8 mouse cellular contexts compared by ENCODE assay signal in the genomic region with DNA sequence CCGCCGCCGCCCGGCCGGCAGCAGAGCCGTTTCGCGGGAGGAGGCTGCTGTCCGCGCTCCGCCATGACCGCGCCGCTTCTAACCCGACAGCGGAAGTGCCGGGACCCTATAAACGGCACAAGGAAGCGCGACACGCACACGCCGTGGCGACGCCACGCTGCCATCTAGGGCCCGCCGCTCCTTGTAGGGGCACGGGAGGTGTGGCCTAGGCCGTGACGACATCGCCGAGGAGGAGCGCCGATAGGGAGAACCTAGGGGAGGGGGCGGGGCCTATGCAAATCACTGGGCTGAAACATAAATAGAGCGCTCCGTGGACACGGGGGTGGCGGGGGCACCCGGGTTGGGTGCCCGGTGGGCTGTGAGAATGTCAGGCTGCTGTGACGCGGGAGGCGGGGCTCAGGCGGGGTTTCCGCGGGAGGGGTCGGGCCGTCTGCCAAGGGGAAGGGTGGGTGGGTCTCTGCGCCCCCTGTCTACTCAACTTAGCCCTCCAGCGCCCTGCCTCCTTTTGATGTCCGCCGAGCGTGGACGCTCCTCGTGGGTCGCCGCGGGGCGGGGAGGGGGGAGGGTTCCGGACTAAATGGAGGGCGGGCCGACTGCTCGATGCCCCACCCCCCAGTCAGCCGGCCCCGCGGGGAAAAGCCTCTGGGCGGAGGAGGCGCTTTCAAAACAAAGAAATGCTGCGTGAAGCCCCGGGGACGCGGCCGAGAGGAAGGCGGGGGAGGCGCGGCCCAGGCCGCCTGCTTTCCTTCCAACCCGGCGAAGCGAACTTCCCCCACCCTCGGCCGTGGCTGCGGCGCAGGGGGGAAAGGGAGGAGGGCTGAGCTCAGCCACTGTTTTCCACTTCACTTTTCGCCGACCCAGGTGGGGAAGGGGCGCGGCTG.
A peak's percentile ranks its signal among the peaks of the same experiment; 100 is the strongest.
DNase-seq lines count a peak whose midpoint lies in the region; ATAC-seq and TF ChIP-seq lines count a peak whose summit lies in the region.

No protein-coding gene starts in this region.

- H3K9ac ChIP-seq in ES-E14 (ENCODE audit: insufficient read depth, low read depth, low read length, poor library complexity, severe bottlenecking): peak overlapping the region; percentile 82
- peak overlapping the region; percentile 97 for H3K9ac ChIP-seq in forebrain, embryonic 15.5 days (replicated peaks)
- peak overlapping the region; percentile 89 for H3K9ac ChIP-seq in lung, embryonic 14.5 days

- peak; percentile 97 for DNase-seq in ES-E14 (ENCODE audit: low read depth, low spot score)
- peak; percentile 99 for DNase-seq in cerebellum, adult 11-12 months
- peak; percentile 98 for DNase-seq in heart, postnatal 36 days
- peak; percentile 98 to 99 for DNase-seq in layer of hippocampus, adult 2 months (ENCODE audit: low spot score in 2 of 2)
- DNase-seq in lung, embryonic 14.5 days: peak; percentile 99
- peak; percentile 100 for DNase-seq in thymus, adult 2 months

- H3K27me3 ChIP-seq in forebrain, embryonic 15.5 days: no peaks in the 10 kb centered on the region
- no peaks in the 10 kb centered on the region for H3K27me3 ChIP-seq in lung, embryonic 14.5 days (ENCODE audit: insufficient read depth, low read length)
- H3K27me3 ChIP-seq in thymus, adult 2 months (ENCODE audit: control insufficient read depth, insufficient read depth, low read length): peaks cover 22% of the 10 kb centered on the region

- peak; percentile 96 for ATAC-seq in forebrain, embryonic 15.5 days (replicated peaks)
- peak; percentile 92 for ATAC-seq in lung, embryonic 14.5 days (ENCODE audit: insufficient read depth)

- WGBS in forebrain, embryonic 15.5 days: under 1% methylated on average over 66 of the region's 90 CpGs
- WGBS in lung, embryonic 14.5 days: under 1% methylated on average over 77 of the region's 90 CpGs
- 2% methylated on average over 89 of the region's 90 CpGs for WGBS in olfactory bulb, adult 2 months
- WGBS in thymus, adult 2 months: under 1% methylated on average over 84 of the region's 90 CpGs

- peak; percentile 65 for TF ChIP-seq CTCF in layer of hippocampus, adult 2 months (conservative IDR thresholded peaks at IDR 0.05)
- peak; percentile 52; the same call in 1 of the 2 replicates for TF ChIP-seq CTCF in lung, embryonic 14.5 days (IDR thresholded peaks at IDR 0.05; ENCODE audit: low read depth)
- 0 out of 2 replicates have a peak, but pooled peaks have one; percentile 35 for TF ChIP-seq CTCF in olfactory bulb, adult 2 months (IDR thresholded peaks at IDR 0.05; ENCODE audit: insufficient read depth, low read depth, low read length)
- TF ChIP-seq CTCF in thymus, adult 2 months (IDR thresholded peaks at IDR 0.05; ENCODE audit: borderline replicate concordance, control insufficient read depth, extremely low read depth, insufficient read depth, low read length, poor library complexity): no peak

- peak overlapping the region; percentile 48; the same call in 1 of the 2 replicates for H3K27ac ChIP-seq in ES-E14 (ENCODE audit: insufficient read depth, low read depth, low read length, poor library complexity, severe bottlenecking)
- peak overlapping the region; percentile 99 for H3K27ac ChIP-seq in forebrain, embryonic 15.5 days (replicated peaks)
- peak overlapping the region; percentile 97 for H3K27ac ChIP-seq in layer of hippocampus, adult 2 months
- H3K27ac ChIP-seq in lung, embryonic 14.5 days (ENCODE audit: low read depth): peak overlapping the region; percentile 99
- H3K27ac ChIP-seq in olfactory bulb, adult 2 months (ENCODE audit: insufficient read depth, low read depth, low read length): peak overlapping the region; percentile 76
- no peak overlapping the region for H3K27ac ChIP-seq in thymus, adult 2 months (ENCODE audit: control insufficient read depth, insufficient read depth, low read length)

- in situ Hi-C loops in ES-E14 (cut with MboI; ENCODE audit: low sequenced_read_pairs in 2 of 2, unreplicated experiment in 2 of 2): no loop called here

- no peaks in the 10 kb centered on the region for H3K36me3 ChIP-seq in ES-E14 (ENCODE audit: control insufficient read depth, insufficient read depth, low read length, poor library complexity, severe bottlenecking)
- H3K36me3 ChIP-seq in forebrain, embryonic 15.5 days: no peaks in the 10 kb centered on the region
- H3K36me3 ChIP-seq in lung, embryonic 14.5 days (ENCODE audit: insufficient read depth): no peaks in the 10 kb centered on the region
- no peaks in the 10 kb centered on the region for H3K36me3 ChIP-seq in thymus, adult 2 months (ENCODE audit: control insufficient read depth, insufficient read depth, low read length)

- H3K9me3 ChIP-seq in ES-E14 (ENCODE audit: control insufficient read depth, insufficient read depth, low read depth, low read length): no peaks in the 10 kb centered on the region
- H3K9me3 ChIP-seq in forebrain, embryonic 15.5 days: no peaks in the 10 kb centered on the region
- H3K9me3 ChIP-seq in lung, embryonic 14.5 days (ENCODE audit: low read depth, low read length): no peaks in the 10 kb centered on the region

- peak; percentile 98 for TF ChIP-seq POLR2A in olfactory bulb, adult 2 months (IDR thresholded peaks at IDR 0.05; ENCODE audit: insufficient read depth, low read depth, low read length)
- TF ChIP-seq POLR2A in thymus, adult 2 months (IDR thresholded peaks at IDR 0.05; ENCODE audit: control insufficient read depth, extremely low read depth, insufficient read depth, low read length, poor library complexity): peak; percentile 97

- H3K4me3 ChIP-seq in ES-E14 (ENCODE audit: insufficient read depth in 1 of 2, low read depth in 1 of 2, low read length in 2 of 2, poor library complexity in 1 of 2, severe bottlenecking in 1 of 2): peak overlapping the region; percentile 73 to 96
- peak overlapping the region; percentile 98 for H3K4me3 ChIP-seq in forebrain, embryonic 15.5 days
- H3K4me3 ChIP-seq in layer of hippocampus, adult 2 months: peak overlapping the region; percentile 90
- H3K4me3 ChIP-seq in lung, embryonic 14.5 days (ENCODE audit: low read depth, low read length): peak overlapping the region; percentile 85
- peak overlapping the region; percentile 91 for H3K4me3 ChIP-seq in olfactory bulb, adult 2 months (ENCODE audit: insufficient read depth, low read depth, low read length)
- H3K4me3 ChIP-seq in thymus, adult 2 months (ENCODE audit: control insufficient read depth, insufficient read depth, low read length): peak overlapping the region; percentile 65

- intact Hi-C loops in heart, postnatal 36 days (cut with DNase I): loop anchor here (1.0 to 5.0 kb wide), 7 partner anchors 59 to 428 kb away; a partner anchor contains a TSS

- peak overlapping the region; percentile 70 for H3K4me2 ChIP-seq in forebrain, embryonic 15.5 days (replicated peaks)
- H3K4me2 ChIP-seq in lung, embryonic 14.5 days: peak overlapping the region; percentile 73

- peaks cover 0 to 3% of the 10 kb centered on the region in 2 experiments; a peak in 1 of 4 replicates for H3K4me1 ChIP-seq in ES-E14 (ENCODE audit: control insufficient read depth in 2 of 2, insufficient read depth in 2 of 2, low read length in 2 of 2, poor library complexity in 1 of 2)
- peaks cover 24% of the 10 kb centered on the region for H3K4me1 ChIP-seq in forebrain, embryonic 15.5 days
- H3K4me1 ChIP-seq in lung, embryonic 14.5 days (ENCODE audit: insufficient read depth): peaks cover 10% of the 10 kb centered on the region
- H3K4me1 ChIP-seq in olfactory bulb, adult 2 months (ENCODE audit: control insufficient read depth, insufficient read depth, low read length): no peaks in the 10 kb centered on the region
- H3K4me1 ChIP-seq in thymus, adult 2 months (replicated peaks; ENCODE audit: control insufficient read depth, insufficient read depth, low read length): peaks cover 8% of the 10 kb centered on the region; the same call in 1 of the 2 replicates

TF ChIP-seq in ES-E14, 5 proteins besides CTCF, POLR2A, EP300 and RAD21:
- TF ChIP-seq CHD2 (IDR thresholded peaks at IDR 0.05; ENCODE audit: low read depth, low read length): no peak
- TF ChIP-seq HCFC1 (IDR thresholded peaks at IDR 0.05; ENCODE audit: borderline replicate concordance, insufficient read depth, low read length): no peak; the same call in 1 of the 2 replicates
- TF ChIP-seq ZC3H11A (IDR thresholded peaks at IDR 0.05; ENCODE audit: borderline replicate concordance, low read depth, low read length): no peak
- no peak for TF ChIP-seq ZNF384 (IDR thresholded peaks at IDR 0.05; ENCODE audit: low read depth, low read length)
- TF ChIP-seq MAFK (IDR thresholded peaks at IDR 0.05; ENCODE audit: insufficient read depth, low read depth, low read length): no peak
TF ChIP-seq in ES-E14: peak in this region for 0.
